Mouse (Mus musculus): ENCODE measurements around the gene Rab11b. TPM values are rescaled to one million over a fixed set of nuclear protein-coding genes. Genes with fewer than 3 reads are reported as not detected.

Rab11b gene
- polyA plus RNA-seq, 1 experiment from 2014 or later, result 350 TPM

Other genes with a start within 250 kb of the Rab11b start
- gene Adamts10, start 236.3 kb downstream of the Rab11b start, polyA plus RNA-seq (2016; fragmentation: Nextera tagmentation; extraction: Ambion mirVana), result 71.5 and 103 TPM in 2 replicates
- gene Myo1f, start 204.8 kb downstream of the Rab11b start, polyA plus RNA-seq (2016; fragmentation: Nextera tagmentation; extraction: Ambion mirVana), result 1.2 and 2.0 TPM in 2 replicates
- gene Zfp414, start 131.4 kb downstream of the Rab11b start, polyA plus RNA-seq (2016; fragmentation: Nextera tagmentation; extraction: Ambion mirVana), result 39.4 and 42.2 TPM in 2 replicates
- gene Pram1, start 122.5 kb downstream of the Rab11b start, polyA plus RNA-seq (2016; fragmentation: Nextera tagmentation; extraction: Ambion mirVana), result 0.56 and 0.66 TPM in 2 replicates
- 481 and 555 TPM in 2 replicates for gene Hnrnpm, start 73.7 kb downstream of the Rab11b start, polyA plus RNA-seq (2016; fragmentation: Nextera tagmentation; extraction: Ambion mirVana)
- 30.1 and 32.5 TPM in 2 replicates for gene March2, start 41.9 kb downstream of the Rab11b start, polyA plus RNA-seq (2016; fragmentation: Nextera tagmentation; extraction: Ambion mirVana)
- gene Angptl4, start 21.3 kb upstream of the Rab11b start, polyA plus RNA-seq (2016; fragmentation: Nextera tagmentation; extraction: Ambion mirVana), result 30.2 and 38.9 TPM in 2 replicates
- 24.8 and 28.5 TPM in 2 replicates for gene Kank3, start 50.0 kb upstream of the Rab11b start, polyA plus RNA-seq (2016; fragmentation: Nextera tagmentation; extraction: Ambion mirVana)
- 867 and 991 TPM in 2 replicates for gene Rps28, start 64.0 kb upstream of the Rab11b start, polyA plus RNA-seq (2016; fragmentation: Nextera tagmentation; extraction: Ambion mirVana)
- 497 and 518 TPM in 2 replicates for gene Ndufa7, start 64.0 kb upstream of the Rab11b start, polyA plus RNA-seq (2016; fragmentation: Nextera tagmentation; extraction: Ambion mirVana)
- gene Cd320, start 82.6 kb upstream of the Rab11b start, polyA plus RNA-seq (2016; fragmentation: Nextera tagmentation; extraction: Ambion mirVana), result 98.2 and 119 TPM in 2 replicates
- not detected in 2 replicates for gene Gm7029, start 113.3 kb upstream of the Rab11b start, polyA plus RNA-seq (2016; fragmentation: Nextera tagmentation; extraction: Ambion mirVana)
- gene Kifc1, start 130.1 kb upstream of the Rab11b start, polyA plus RNA-seq (2016; fragmentation: Nextera tagmentation; extraction: Ambion mirVana), result 5.9 and 6.6 TPM in 2 replicates
- 0.20 and 0.38 TPM in 2 replicates for gene Platr17, start 144.6 kb upstream of the Rab11b start, polyA plus RNA-seq (2016; fragmentation: Nextera tagmentation; extraction: Ambion mirVana)
- 88.1 and 92.2 TPM in 2 replicates for gene Daxx, start 148.9 kb upstream of the Rab11b start, polyA plus RNA-seq (2016; fragmentation: Nextera tagmentation; extraction: Ambion mirVana)
- gene Tapbp, start 155.4 kb upstream of the Rab11b start, polyA plus RNA-seq (2016; fragmentation: Nextera tagmentation; extraction: Ambion mirVana), result 9.2 and 16.0 TPM in 2 replicates
- 20.2 and 23.2 TPM in 2 replicates for gene Zbtb22, start 155.4 kb upstream of the Rab11b start, polyA plus RNA-seq (2016; fragmentation: Nextera tagmentation; extraction: Ambion mirVana)
- gene Rgl2, start 169.0 kb upstream of the Rab11b start, polyA plus RNA-seq (2016; fragmentation: Nextera tagmentation; extraction: Ambion mirVana), result 43.2 and 43.9 TPM in 2 replicates
- gene Pfdn6, start 179.8 kb upstream of the Rab11b start, polyA plus RNA-seq (2016; fragmentation: Nextera tagmentation; extraction: Ambion mirVana), result 212 and 258 TPM in 2 replicates
- gene Wdr46, start 180.1 kb upstream of the Rab11b start, polyA plus RNA-seq (2016; fragmentation: Nextera tagmentation; extraction: Ambion mirVana), result 61.7 and 78.2 TPM in 2 replicates
- gene B3galt4, start 191.0 kb upstream of the Rab11b start, polyA plus RNA-seq (2016; fragmentation: Nextera tagmentation; extraction: Ambion mirVana), result 2.9 and 3.9 TPM in 2 replicates
- gene Vps52, start 195.3 kb upstream of the Rab11b start, polyA plus RNA-seq (2016; fragmentation: Nextera tagmentation; extraction: Ambion mirVana), result 49.8 and 50.3 TPM in 2 replicates
- gene Rps18, start 195.5 kb upstream of the Rab11b start, polyA plus RNA-seq (2016; fragmentation: Nextera tagmentation; extraction: Ambion mirVana), result 1,605 and 1,760 TPM in 2 replicates
- gene H2-K1, start 239.8 kb upstream of the Rab11b start, polyA plus RNA-seq (2016; fragmentation: Nextera tagmentation; extraction: Ambion mirVana), result 2.9 and 4.7 TPM in 2 replicates